Mouse (Mus musculus) testis, adult 2 months (tissue): ENCODE data around the gene Trim17.

Source experiments
- CTCF ChIP-seq: fragments of 200-500 bp; IDR thresholded peaks from 2 replicates; pipeline ENCODE4 v1.5.1; 2012; ENCODE audit warnings: low read depth, mild to moderate bottlenecking, inconsistent platforms, low read length, moderate library complexity; ENCODE audit not compliant: control insufficient read depth, insufficient read depth, insufficient replicate concordance
- POLR2A ChIP-seq: fragments of 200-500 bp; IDR thresholded peaks from 2 replicates; pipeline ENCODE4 v1.6.1; 2012; ENCODE audit warnings: low read depth, mild to moderate bottlenecking, inconsistent platforms, low read length, moderate library complexity; ENCODE audit not compliant: control insufficient read depth

DNA sequence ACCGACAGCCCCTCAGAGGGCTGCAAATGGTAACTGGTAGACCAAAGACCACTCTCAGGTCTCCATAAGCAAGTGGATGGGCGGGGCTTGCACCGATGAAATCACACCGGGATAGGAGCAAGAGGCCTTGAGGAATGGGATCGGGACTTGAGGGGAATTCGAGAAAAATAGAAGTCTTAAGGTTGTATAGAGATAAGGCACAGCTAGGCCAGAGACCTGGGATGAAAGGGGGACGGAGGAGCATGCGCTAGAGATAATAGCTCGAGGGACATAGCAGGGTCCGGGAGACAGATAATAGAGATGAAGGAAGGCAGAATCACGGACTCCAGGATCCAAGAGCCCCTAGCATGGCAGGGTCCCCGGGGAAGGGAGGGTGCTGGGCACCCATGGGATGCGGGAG lies 16.6 kb upstream of the Trim17 start:
- TF ChIP-seq CTCF (no peak), POLR2A (no peak)
